Mouse (Mus musculus) liver, embryonic 14.5 days (tissue): ENCODE measurements around the gene Pacsin2.

Experiments used
- CTCF ChIP-seq: IDR thresholded peaks from 2 replicates; pipeline ENCODE4 v1.5.1; 2016; ENCODE audit warnings: antibody characterized with exemption, low read depth, control low read depth
- EP300 ChIP-seq: IDR thresholded peaks from 2 replicates; pipeline ENCODE4 v1.6.1; 2016; ENCODE audit warnings: antibody characterized with exemption, low read depth

DNA sequence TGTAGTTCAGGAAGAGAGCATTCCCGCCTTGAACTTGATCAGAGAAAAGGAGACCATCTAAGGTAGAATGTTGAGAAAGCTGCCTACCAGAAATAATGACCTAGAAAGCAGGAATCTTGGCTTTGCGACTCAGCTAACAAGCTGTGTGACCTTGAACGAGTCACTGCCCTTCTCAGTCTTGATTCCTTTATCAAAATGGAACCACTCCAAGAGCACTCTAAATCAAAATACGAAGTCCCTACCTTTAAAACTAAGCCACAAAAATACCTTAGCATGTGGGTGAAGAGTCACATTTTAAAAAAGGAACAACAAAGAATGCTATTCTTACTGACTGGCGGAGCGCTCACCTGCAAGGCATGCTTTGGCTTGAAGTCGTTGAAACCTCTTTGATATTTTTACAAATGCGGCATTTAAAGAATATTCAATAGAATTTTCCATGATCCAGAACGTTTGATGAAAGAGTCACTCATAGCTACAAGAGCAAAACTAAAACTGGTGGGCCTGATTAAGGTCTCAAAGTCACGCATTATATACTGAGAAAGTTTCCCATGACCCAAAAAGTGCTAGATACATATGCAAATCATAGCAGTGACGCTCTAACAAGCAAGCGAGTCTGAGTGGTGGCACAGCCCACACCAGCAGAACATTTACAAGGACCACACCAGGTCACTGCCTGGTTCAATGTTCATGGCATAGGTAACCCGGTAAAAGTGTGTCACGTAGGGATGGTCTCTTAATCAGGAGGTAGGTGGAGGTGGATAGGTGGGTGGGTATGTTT, 33.2 kb downstream of the Pacsin2 start:
- no peak for TF ChIP-seq EP300
- no peak for TF ChIP-seq CTCF
